Mouse (Mus musculus) CH12.LX (cell line): Measurements from ENCODE around the gene Med20. TPM values are rescaled to one million over a fixed set of nuclear protein-coding genes. Genes with fewer than 3 reads are reported as not detected.

ENCODE experiments used
- DNase-seq: peaks from one replicate; pipeline ENCODE4 v3.0.0-alpha.2; 2013; ENCODE audit errors: extremely low read depth
- H3K27ac ChIP-seq: 2 replicates; pipeline ENCODE4 v1.5.1; 2012; ENCODE audit warnings: low read depth, mild to moderate bottlenecking, control low read depth, moderate library complexity; ENCODE audit not compliant: insufficient read depth
- H3K27me3 ChIP-seq: replicated peaks from 2 replicates; pipeline ENCODE3; 2012; ENCODE audit warnings: inconsistent platforms
- H3K36me3 ChIP-seq, 2 experiments: replicated peaks in 1 of 2; 2 replicates each; pipeline versions ENCODE3 to v1.6.1; 2012; ENCODE audit warnings: inconsistent platforms in 1 of 2, low read length in 1 of 2, mild to moderate bottlenecking in 1 of 2, mixed read lengths in 1 of 2, moderate library complexity in 1 of 2; ENCODE audit not compliant: control insufficient read depth in 1 of 2, insufficient read depth in 1 of 2
- H3K4me1 ChIP-seq, 2 experiments: 2 replicates each; pipeline ENCODE4 v1.6.1; 2012; ENCODE audit warnings: inconsistent platforms in 1 of 2, moderate library complexity in 1 of 2; ENCODE audit not compliant: insufficient read depth in 2 of 2, control insufficient read depth in 1 of 2
- H3K4me2 ChIP-seq: 2 replicates; pipeline ENCODE4 v1.6.1; 2012; ENCODE audit warnings: low read depth, mild to moderate bottlenecking, control low read depth; ENCODE audit not compliant: poor library complexity, insufficient read depth, severe bottlenecking
- H3K4me3 ChIP-seq, 3 experiments: fragments of 150-350 bp in 1 of 3; sonication (generic) in 1 of 3; replicated peaks in 1 of 3; 2 replicates each; pipeline versions ENCODE3 to v1.5.1; 2011 to 2012; ENCODE audit warnings: low read depth in 2 of 3, low read length in 2 of 3, mild to moderate bottlenecking in 2 of 3, moderate library complexity in 2 of 3, control low read depth in 1 of 3, improper control_type of control experiment in 1 of 3, inconsistent platforms in 1 of 3, mixed read lengths in 1 of 3; ENCODE audit not compliant: poor library complexity in 1 of 3
- H3K79me2 ChIP-seq: replicated peaks from 2 replicates; pipeline ENCODE4 v1.6.1; 2012; ENCODE audit warnings: mild to moderate bottlenecking, moderate library complexity; ENCODE audit not compliant: control insufficient read depth, poor library complexity, insufficient read depth, severe bottlenecking; ENCODE audit errors: extremely low read depth
- H3K9ac ChIP-seq: 2 replicates; pipeline ENCODE4 v1.6.1; 2012; ENCODE audit warnings: low read depth, mild to moderate bottlenecking, control low read depth, moderate library complexity; ENCODE audit not compliant: insufficient read depth
- H3K9me3 ChIP-seq: replicated peaks from 2 replicates; pipeline ENCODE3; 2012; ENCODE audit warnings: low read length, inconsistent platforms, mixed read lengths
- BHLHE40 ChIP-seq: IDR thresholded peaks from 2 replicates; pipeline ENCODE4 v1.6.1; 2011; ENCODE audit warnings: mild to moderate bottlenecking, low read depth, low read length, improper control_type of control experiment
- CTCF ChIP-seq, 2 experiments: IDR thresholded peaks in 1 of 2; conservative IDR thresholded peaks in 1 of 2; 2 replicates each; pipeline ENCODE4 v1.5.1; 2011 to 2012; ENCODE audit warnings: low read depth in 2 of 2, low read length in 2 of 2, improper control_type of control experiment in 1 of 2, inconsistent platforms in 1 of 2, mild to moderate bottlenecking in 1 of 2, moderate library complexity in 1 of 2
- E2F4 ChIP-seq: IDR thresholded peaks from 2 replicates; pipeline ENCODE4 v1.6.1; 2011; ENCODE audit warnings: low read depth, low read length, improper control_type of control experiment; ENCODE audit not compliant: insufficient replicate concordance
- EP300 ChIP-seq: IDR thresholded peaks from 2 replicates; pipeline ENCODE4 v1.6.1; 2011; ENCODE audit warnings: low read length, improper control_type of control experiment
- ETS1 ChIP-seq: conservative IDR thresholded peaks from 2 replicates; pipeline ENCODE4 v1.6.1; 2012; ENCODE audit warnings: low read depth, mild to moderate bottlenecking, inconsistent platforms, low read length, improper control_type of control experiment, moderate library complexity
- GABPA ChIP-seq: IDR thresholded peaks from 2 replicates; pipeline ENCODE4 v1.6.1; 2012; ENCODE audit warnings: low read depth, low read length, improper control_type of control experiment, inconsistent platforms; ENCODE audit not compliant: insufficient replicate concordance
- HCFC1 ChIP-seq: IDR thresholded peaks from 2 replicates; pipeline ENCODE4 v1.6.1; 2012; ENCODE audit warnings: low read depth, mild to moderate bottlenecking, inconsistent platforms, low read length, improper control_type of control experiment
- JUND ChIP-seq: conservative IDR thresholded peaks from 2 replicates; pipeline ENCODE4 v1.6.1; 2011; ENCODE audit warnings: low read depth, low read length, improper control_type of control experiment
- KAT2A ChIP-seq: IDR thresholded peaks from 2 replicates; pipeline ENCODE4 v1.6.1; 2012; ENCODE audit warnings: low read length, improper control_type of control experiment, inconsistent platforms; ENCODE audit not compliant: insufficient replicate concordance
- MAFK ChIP-seq: IDR thresholded peaks from 2 replicates; pipeline ENCODE4 v1.6.1; 2011; ENCODE audit warnings: low read length, improper control_type of control experiment; ENCODE audit not compliant: insufficient replicate concordance
- MAX ChIP-seq: IDR thresholded peaks from 2 replicates; pipeline ENCODE4 v1.6.1; 2011; ENCODE audit warnings: low read length, improper control_type of control experiment
- MAZ ChIP-seq: IDR thresholded peaks from 2 replicates; pipeline ENCODE4 v1.6.1; 2012; ENCODE audit warnings: low read depth, mild to moderate bottlenecking, inconsistent platforms, low read length, improper control_type of control experiment, moderate library complexity
- MXI1 ChIP-seq: IDR thresholded peaks from 2 replicates; pipeline ENCODE4 v1.6.1; 2011; ENCODE audit warnings: mild to moderate bottlenecking, low read depth, low read length, improper control_type of control experiment
- NELFE ChIP-seq: IDR thresholded peaks from 2 replicates; pipeline ENCODE4 v1.6.1; 2011; ENCODE audit warnings: low read depth, low read length, improper control_type of control experiment
- NRF1 ChIP-seq: IDR thresholded peaks from 2 replicates; pipeline ENCODE4 v1.6.1; 2014; ENCODE audit warnings: low read depth, mild to moderate bottlenecking, inconsistent platforms, low read length, improper control_type of control experiment, moderate library complexity
- POLR2A ChIP-seq: IDR thresholded peaks from 2 replicates; pipeline ENCODE4 v1.6.1; 2011; ENCODE audit warnings: low read depth, mild to moderate bottlenecking, improper control_type of control experiment, low read length
- POLR2AphosphoS2 ChIP-seq: IDR thresholded peaks from 2 replicates; pipeline ENCODE4 v1.6.1; 2011; ENCODE audit warnings: low read depth, low read length, improper control_type of control experiment
- RAD21 ChIP-seq: IDR thresholded peaks from 2 replicates; pipeline ENCODE4 v1.6.1; 2011; ENCODE audit warnings: low read depth, mild to moderate bottlenecking, low read length, improper control_type of control experiment, moderate library complexity
- RCOR1 ChIP-seq: conservative IDR thresholded peaks from 2 replicates; pipeline ENCODE4 v1.6.1; 2012; ENCODE audit warnings: low read depth, mild to moderate bottlenecking, inconsistent platforms, low read length, improper control_type of control experiment
- SIN3A ChIP-seq: IDR thresholded peaks from 2 replicates; pipeline ENCODE4 v1.6.1; 2012; ENCODE audit warnings: low read length, improper control_type of control experiment, inconsistent platforms
- SMC3 ChIP-seq: IDR thresholded peaks from 2 replicates; pipeline ENCODE4 v1.6.1; 2011; ENCODE audit warnings: low read depth, low read length, improper control_type of control experiment
- TBP ChIP-seq: conservative IDR thresholded peaks from 2 replicates; pipeline ENCODE4 v1.6.1; 2011; ENCODE audit warnings: low read depth, low read length, improper control_type of control experiment
- TCF12 ChIP-seq: IDR thresholded peaks from 2 replicates; pipeline ENCODE4 v1.6.1; 2014; ENCODE audit warnings: low read depth, mild to moderate bottlenecking, inconsistent platforms, low read length, improper control_type of control experiment
- UBTF ChIP-seq: IDR thresholded peaks from 2 replicates; pipeline ENCODE4 v1.6.1; 2012; ENCODE audit warnings: low read depth, mild to moderate bottlenecking, inconsistent platforms, low read length, improper control_type of control experiment, moderate library complexity
- USF1 ChIP-seq: IDR thresholded peaks from 2 replicates; pipeline ENCODE4 v1.6.1; 2014; ENCODE audit warnings: low read depth, mild to moderate bottlenecking, inconsistent platforms, low read length, improper control_type of control experiment
- USF2 ChIP-seq: conservative IDR thresholded peaks from 2 replicates; pipeline ENCODE4 v1.6.1; 2011; ENCODE audit warnings: low read depth, low read length, improper control_type of control experiment
- ZC3H11A ChIP-seq: IDR thresholded peaks from 2 replicates; pipeline ENCODE4 v1.6.1; 2012; ENCODE audit warnings: low read depth, mild to moderate bottlenecking, inconsistent platforms, low read length, improper control_type of control experiment
- ZKSCAN1 ChIP-seq: IDR thresholded peaks from 2 replicates; pipeline ENCODE4 v1.6.1; 2012; ENCODE audit warnings: low read depth, inconsistent platforms, low read length, improper control_type of control experiment, borderline replicate concordance
- dilution Hi-C: fragments of 300-500 bp; cut with MboI; formaldehyde crosslinking; loops from 2 replicates; pipeline ENCODE4 v1.14.3; 2020; ENCODE audit warnings: low sequenced_read_pairs; ENCODE audit not compliant: extremely low pct_unique_long_range_greater_than_20kb, extremely low pct_ligation_motif_present
- in situ Hi-C: fragments of 300-500 bp; cut with MboI; formaldehyde crosslinking; loops from 3 replicates; pipeline ENCODE4 v1.14.3; 2019; ENCODE audit warnings: low sequenced_read_pairs, low pct_ligation_motif_present, low pct_unique_long_range_greater_than_20kb, mixed read lengths
- polyA plus RNA-seq: library from polyadenylated mRNA; unstranded; fragments of >175 nt; gene quantifications from 2 replicates; pipeline ENCODE4 v1.2.1, GENCODE M21; 2012; ENCODE audit warnings: low read depth; ENCODE audit not compliant: insufficient read length
- total RNA-seq, 2 experiments: library from RNA; depleted of rRNA; stranded (reverse); fragments of 300-350 nt in 1 of 2; fragments of >200 nt in 1 of 2; gene quantifications; 2 replicates each; pipeline ENCODE4 v1.2.3; 2012 to 2014

The Med20 gene
- total and polyA plus RNA-seq, 3 experiments: 31.0 to 42.5 (median 31.1) TPM

DNA sequence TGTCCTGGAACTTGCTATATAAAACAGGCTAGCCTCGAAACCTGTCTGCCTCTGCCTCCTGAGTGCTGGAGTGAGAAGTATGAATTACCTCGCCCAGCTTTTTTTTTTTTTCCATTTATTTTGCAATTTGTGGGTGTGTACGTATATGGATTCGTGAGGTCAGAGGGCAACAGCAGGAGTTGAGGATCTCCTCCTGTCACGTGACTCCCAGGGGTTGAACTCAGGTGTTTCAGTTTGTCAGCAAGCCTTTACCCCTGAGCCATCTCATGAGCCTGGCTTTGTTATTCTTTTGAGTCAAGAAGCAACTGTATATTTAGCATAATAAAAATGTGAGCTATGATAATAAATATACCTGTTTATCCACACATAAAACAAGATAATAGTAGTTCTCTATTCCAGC is 44.3 kb downstream of the Med20 start:
- Histone ChIP-seq H3K79me2 (no peaks in the 10 kb centered on the region), H3K36me3 (peaks cover 0 to 4% of the 10 kb centered on the region in 2 experiments), H3K9ac (no peak overlapping the region), H3K27ac (no peak overlapping the region), H3K4me3 (no peak overlapping the region), H3K4me2 (no peak overlapping the region), H3K9me3 (no peaks in the 10 kb centered on the region), H3K27me3 (no peaks in the 10 kb centered on the region), H3K4me1 (peaks cover 0 to 3% of the 10 kb centered on the region in 2 experiments; a peak in 1 of 4 replicates)
- no peak for DNase-seq
- TF ChIP-seq TBP: no peak
- no peak for TF ChIP-seq TCF12
- no peak for TF ChIP-seq EP300
- no peak for TF ChIP-seq ETS1
- TF ChIP-seq MAFK: no peak
- no peak for TF ChIP-seq SMC3
- TF ChIP-seq JUND: no peak
- no peak for TF ChIP-seq E2F4
- TF ChIP-seq GABPA: no peak
- TF ChIP-seq BHLHE40: no peak
- TF ChIP-seq RAD21: no peak
- no peak for TF ChIP-seq SIN3A
- TF ChIP-seq ZKSCAN1: no peak
- no peak for TF ChIP-seq POLR2A
- dilution Hi-C loops (no loop called here), in situ Hi-C loops (no loop called here)

DNA sequence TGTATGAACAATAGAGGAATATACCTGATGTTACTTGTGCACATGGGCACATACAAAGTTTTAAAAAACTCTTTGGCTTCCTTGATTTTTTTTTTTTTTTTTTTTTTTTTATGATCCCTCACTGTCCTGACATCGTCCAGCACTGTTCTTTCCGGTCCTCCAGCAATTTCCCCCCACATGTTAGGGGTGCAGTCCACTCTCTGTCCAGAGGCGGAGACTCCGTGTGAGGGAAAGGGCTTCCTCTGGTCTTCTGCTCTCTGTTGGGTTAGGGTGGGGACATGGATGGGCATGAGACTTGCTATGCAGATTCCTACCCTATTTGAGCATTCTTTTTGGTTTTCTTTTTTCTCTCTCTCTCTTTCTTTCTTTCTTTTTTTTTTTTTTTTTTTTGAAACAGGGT is 46.5 kb downstream of the Med20 start:
- dilution Hi-C loops: no loop called here
- Histone ChIP-seq H3K4me1 (peaks cover 0 to 3% of the 10 kb centered on the region in 2 experiments; a peak in 1 of 4 replicates), H3K27me3 (no peaks in the 10 kb centered on the region), H3K9me3 (no peaks in the 10 kb centered on the region), H3K79me2 (no peaks in the 10 kb centered on the region), H3K4me2 (no peak overlapping the region), H3K36me3 (peaks cover 0 to 4% of the 10 kb centered on the region in 2 experiments), H3K4me3 (no peak overlapping the region), H3K27ac (no peak overlapping the region), H3K9ac (no peak overlapping the region)
- in situ Hi-C loops: no loop called here
- TF ChIP-seq NELFE (no peak), JUND (no peak), UBTF (no peak), CTCF (conservative IDR thresholded peaks at IDR 0.05 in 1 of 2, IDR thresholded peaks at IDR 0.05 in 1 of 2; ENCODE audit: low read depth in 2 of 2, low read length in 2 of 2) (no peak), USF1 (no peak), ZC3H11A (no peak), MAX (no peak), TBP (no peak), POLR2AphosphoS2 (no peak), KAT2A (no peak), MXI1 (no peak), BHLHE40 (no peak), NRF1 (no peak), GABPA (no peak), RCOR1 (no peak), MAZ (no peak), HCFC1 (no peak), EP300 (no peak), USF2 (no peak), E2F4 (no peak)
- DNase-seq: no peak
